26 mouse cellular contexts compared by ENCODE assay signal in genomic region chr7:118786091-118786490, GRCm38 (mm10). TPM values are rescaled to one million over a fixed set of nuclear protein-coding genes. Genes with fewer than 3 reads are reported as not detected.
DNase-seq lines count a peak whose midpoint lies in the region; TF ChIP-seq lines count a peak whose summit lies in the region.
"Had no signal": no experiment of that assay in that cellular context is flagged by ENCODE, and none has a peak within 500 bp of the region (broad histone marks: within the 10 kb centered on the region; RNA-seq: fewer than 3 reads in every experiment).

No protein-coding gene starts in this region.

- H3K4me3 ChIP-seq in bone marrow macrophage, adult 2 months (ENCODE audit: insufficient read depth, low read length): no peak overlapping the region
- H3K4me3 ChIP-seq: embryonic facial prominence, embryonic 10.5 days; embryonic facial prominence, embryonic 13.5 days; erythroblast, embryonic 14.5 days; forebrain, embryonic 12.5 days; forebrain, embryonic 15.5 days; heart, embryonic 12.5 days; heart, embryonic 15.5 days; hindbrain, embryonic 10.5 days; hindbrain, embryonic 13.5 days had no signal

- no peak for TF ChIP-seq POLR2A in bone marrow macrophage, adult 2 months (IDR thresholded peaks at IDR 0.05; ENCODE audit: borderline replicate concordance, low read depth, low read length)

- H3K4me1 ChIP-seq in bone marrow macrophage, adult 2 months (ENCODE audit: control insufficient read depth, insufficient read depth, low read length): peaks cover 20% of the 10 kb centered on the region
- H3K4me1 ChIP-seq: embryonic facial prominence, embryonic 13.5 days; forebrain, embryonic 12.5 days; forebrain, embryonic 15.5 days; heart, embryonic 15.5 days; hindbrain, embryonic 13.5 days had no signal

- TF ChIP-seq CTCF in bone marrow macrophage, adult 2 months (IDR thresholded peaks at IDR 0.05; ENCODE audit: low read depth, low read length): no peak

- peak; percentile 61 for DNase-seq in kidney, adult 11 months
- DNase-seq in kidney, postnatal 4 days: no peak
- DNase-seq in kidney, adult 9 months: peak; percentile 74
- no peak for DNase-seq in kidney, postnatal 10 days
- DNase-seq in cerebellum, adult 9-11 months: no peak
- DNase-seq: adrenal gland, adult 8-10 months; adrenal gland, postnatal 25 days; cerebellum, adult 11 months; cerebellum, adult 2 months; cerebellum, postnatal 10 days; cerebellum, postnatal 36 days; embryo, embryonic 11 days; gastrocnemius, postnatal 25 days; heart, adult 18-20 months; heart, postnatal 10 days; heart, postnatal 36 days had no signal

- peak overlapping the region; percentile 74 for H3K27ac ChIP-seq in bone marrow macrophage, adult 2 months (ENCODE audit: insufficient read depth, low read depth, low read length)
- H3K27ac ChIP-seq: embryonic facial prominence, embryonic 10.5 days; embryonic facial prominence, embryonic 13.5 days; forebrain, embryonic 12.5 days; forebrain, embryonic 15.5 days; heart, embryonic 15.5 days; hindbrain, embryonic 10.5 days; hindbrain, embryonic 13.5 days had no signal

RNA-seq across cellular contexts. Expression of gene Vps35l, which starts 46.1 kb away (rescaled TPM):
- polyA plus RNA-seq in bone marrow macrophage, adult 2 months (2012; ENCODE audit: insufficient read depth, insufficient read length, missing spikeins): 93.5 and 120 TPM in 2 replicates

Comparison
In these comparisons a context has a peak if more than half of its experiments do, and no peak if none do; other contexts are left out.
1. DNase-seq: peak in kidney, adult 11 months (single experiment) and kidney, adult 9 months (single experiment); none in kidney, postnatal 4 days (0 of 2), kidney, postnatal 10 days (single experiment) and cerebellum, adult 9-11 months (single experiment).